Mouse (Mus musculus) ES-E14 (cell line): ENCODE measurements around the gene Dnm2. TPM values are rescaled to one million over a fixed set of nuclear protein-coding genes. Genes with fewer than 3 reads are reported as not detected.

Experiments
- DNase-seq: peaks from one replicate; pipeline ENCODE4 v3.0.0-alpha.2; 2013; ENCODE audit warnings: low read depth, low spot score
- H3K27ac ChIP-seq: 2 replicates; pipeline ENCODE4 v1.5.1; 2012; ENCODE audit warnings: low read depth, mild to moderate bottlenecking, low read length, moderate library complexity, mixed read lengths; ENCODE audit not compliant: poor library complexity, insufficient read depth, severe bottlenecking
- H3K36me3 ChIP-seq: 2 replicates; pipeline ENCODE4 v1.6.1; 2012; ENCODE audit warnings: mild to moderate bottlenecking, low read length, moderate library complexity, mixed read lengths; ENCODE audit not compliant: control insufficient read depth, poor library complexity, insufficient read depth, severe bottlenecking
- H3K4me1 ChIP-seq, 2 experiments: fragments of 150-350 bp in 1 of 2; sonication (generic) in 1 of 2; 2 replicates each; pipeline ENCODE4 v1.6.1; 2012; ENCODE audit warnings: low read length in 2 of 2, mild to moderate bottlenecking in 1 of 2, mixed read lengths in 1 of 2; ENCODE audit not compliant: control insufficient read depth in 2 of 2, insufficient read depth in 2 of 2, poor library complexity in 1 of 2
- H3K4me3 ChIP-seq, 2 experiments: fragments of 150-350 bp in 1 of 2; sonication (generic) in 1 of 2; 2 replicates each; pipeline ENCODE4 v1.5.1; 2012; ENCODE audit warnings: low read length in 2 of 2, low read depth in 1 of 2, mild to moderate bottlenecking in 1 of 2, mixed read lengths in 1 of 2; ENCODE audit not compliant: insufficient read depth in 1 of 2, poor library complexity in 1 of 2, severe bottlenecking in 1 of 2
- H3K9ac ChIP-seq: 2 replicates; pipeline ENCODE4 v1.6.1; 2012; ENCODE audit warnings: low read depth, mild to moderate bottlenecking, low read length, mixed read lengths; ENCODE audit not compliant: poor library complexity, insufficient read depth, severe bottlenecking
- H3K9me3 ChIP-seq: fragments of 150-350 bp; sonication (generic); 2 replicates; pipeline ENCODE4 v1.6.1; 2012; ENCODE audit warnings: low read depth, mild to moderate bottlenecking, low read length; ENCODE audit not compliant: control insufficient read depth, insufficient read depth
- CHD2 ChIP-seq: IDR thresholded peaks from 2 replicates; pipeline ENCODE4 v1.6.1; 2014; ENCODE audit warnings: mild to moderate bottlenecking, low read depth, low read length, inconsistent platforms
- HCFC1 ChIP-seq: IDR thresholded peaks from 2 replicates; pipeline ENCODE4 v1.6.1; 2012; ENCODE audit warnings: low read length, inconsistent platforms, borderline replicate concordance; ENCODE audit not compliant: insufficient read depth
- MAFK ChIP-seq: IDR thresholded peaks from 2 replicates; pipeline ENCODE4 v1.6.1; 2014; ENCODE audit warnings: mild to moderate bottlenecking, low read depth, low read length, inconsistent platforms; ENCODE audit not compliant: insufficient read depth
- ZC3H11A ChIP-seq: IDR thresholded peaks from 2 replicates; pipeline ENCODE4 v1.6.1; 2012; ENCODE audit warnings: low read depth, mild to moderate bottlenecking, inconsistent platforms, low read length, borderline replicate concordance
- ZNF384 ChIP-seq: IDR thresholded peaks from 2 replicates; pipeline ENCODE4 v1.6.1; 2012; ENCODE audit warnings: low read depth, low read length, inconsistent platforms
- in situ Hi-C, 2 experiments: fragments of 600-800 bp; cut with MboI; formaldehyde crosslinking; loops; one replicate each; pipeline ENCODE4 v1.15.1; 2025; ENCODE audit warnings: low sequenced_read_pairs in 2 of 2, inconsistent platforms in 1 of 2; ENCODE audit not compliant: unreplicated experiment in 2 of 2
- total RNA-seq: library from RNA; depleted of rRNA; stranded (reverse); fragments of 300-350 nt; gene quantifications from 2 replicates; pipeline ENCODE4 v1.2.3, GENCODE M21; 2012

Gene Dnm2
- total RNA-seq, 1 experiment, result 69.6 TPM

- no peaks in the 10 kb centered on the region for H3K9me3 ChIP-seq
- H3K36me3 ChIP-seq, result no peaks in the 10 kb centered on the region
- H3K4me1 ChIP-seq, result peaks cover 0 to 15% of the 10 kb centered on the region in 2 experiments; a peak in 3 of 4 replicates
- 0 out of 2 replicates have a peak overlapping the region, but pooled peaks have one; percentile 9 for H3K27ac ChIP-seq
- no peak for DNase-seq
- in situ Hi-C loops, result no loop called here
- H3K9ac ChIP-seq, result no peak overlapping the region
- TF ChIP-seq HCFC1 (no peak), ZC3H11A (no peak), ZNF384 (no peak), CHD2 (no peak), MAFK (no peak)
- H3K4me3 ChIP-seq, result no peak overlapping the region
Measured at GRCm38 (mm10) chr9:21432066-21432465, 7.4 kb downstream of the Dnm2 start.

GRCm38 (mm10) chr9:21433766-21434165 is 9.1 kb downstream of the Dnm2 start:
- no peak for DNase-seq
- no peak overlapping the region for H3K4me3 ChIP-seq
- H3K9me3 ChIP-seq, result no peaks in the 10 kb centered on the region
- H3K27ac ChIP-seq, result no peak overlapping the region
- H3K36me3 ChIP-seq, result no peaks in the 10 kb centered on the region
- no peak overlapping the region for H3K9ac ChIP-seq
- in situ Hi-C loops, result no loop called here
- TF ChIP-seq ZNF384 (no peak), MAFK (no peak), CHD2 (no peak), ZC3H11A (no peak), HCFC1 (no peak)
- peaks cover under 1 to 24% of the 10 kb centered on the region in 2 experiments for H3K4me1 ChIP-seq

- Histone ChIP-seq H3K4me3 (no peak overlapping the region), H3K9ac (no peak overlapping the region), H3K9me3 (no peaks in the 10 kb centered on the region), H3K36me3 (no peaks in the 10 kb centered on the region), H3K27ac (no peak overlapping the region), H3K4me1 (peaks cover 6 to 29% of the 10 kb centered on the region in 2 experiments)
- in situ Hi-C loops, result no loop called here
- no peak for TF ChIP-seq HCFC1
- no peak for DNase-seq
Measured at GRCm38 (mm10) chr9:21434410-21434809, 9.7 kb downstream of the Dnm2 start.

- in situ Hi-C loops, result no loop called here
- TF ChIP-seq CHD2, result no peak
- no peak for TF ChIP-seq MAFK
- no peak for TF ChIP-seq ZC3H11A
- no peak for TF ChIP-seq ZNF384
- TF ChIP-seq HCFC1, result no peak
- no peaks in the 10 kb centered on the region for H3K9me3 ChIP-seq
- DNase-seq, result no peak
- no peak overlapping the region for H3K9ac ChIP-seq
- peaks cover 6 to 38% of the 10 kb centered on the region in 2 experiments for H3K4me1 ChIP-seq
- no peak overlapping the region for H3K4me3 ChIP-seq
- H3K36me3 ChIP-seq, result no peaks in the 10 kb centered on the region
- no peak overlapping the region for H3K27ac ChIP-seq
Measured at GRCm38 (mm10) chr9:21435777-21436635, 11.3 kb downstream of the Dnm2 start.
